8 mouse cellular contexts compared by ENCODE assay signal in genomic region chr7:27228865-27229264, GRCm38 (mm10). TPM values are rescaled to one million over a fixed set of nuclear protein-coding genes. Genes with fewer than 3 reads are reported as not detected.
DNase-seq lines count a peak whose midpoint lies in the region; ATAC-seq lines count a peak whose summit lies in the region.

No protein-coding gene starts in this region.

- H3K9me3 ChIP-seq in lung, embryonic 16.5 days (ENCODE audit: control insufficient read depth, low read length): no peaks in the 10 kb centered on the region
- no peaks in the 10 kb centered on the region for H3K9me3 ChIP-seq in limb, embryonic 15.5 days
- H3K9me3 ChIP-seq in stomach, embryonic 15.5 days: no peaks in the 10 kb centered on the region

- WGBS in lung, embryonic 16.5 days: 19% methylated on average over 6 of the region's 6 CpGs
- WGBS in limb, embryonic 15.5 days: 17% methylated on average over 6 of the region's 6 CpGs
- 13% methylated on average over 6 of the region's 6 CpGs for WGBS in stomach, embryonic 15.5 days

- H3K27ac ChIP-seq in lung, embryonic 16.5 days (ENCODE audit: low read length): peak overlapping the region; percentile 91
- H3K27ac ChIP-seq in limb, embryonic 15.5 days: peak overlapping the region; percentile 94
- peak overlapping the region; percentile 91 for H3K27ac ChIP-seq in stomach, embryonic 15.5 days

- DNase-seq in lung, postnatal 25 days (ENCODE audit: low spot score): no peak
- no peak for DNase-seq in retina, embryonic 14.5 days (ENCODE audit: low spot score)
- DNase-seq in gastrocnemius, postnatal 25 days: no peak
- no peak for DNase-seq in thymus, adult 18-20 months

- H3K9ac ChIP-seq in lung, embryonic 16.5 days (ENCODE audit: low read length): peak overlapping the region; percentile 83
- peak overlapping the region; percentile 63 for H3K9ac ChIP-seq in limb, embryonic 15.5 days
- peak overlapping the region; percentile 94; the same call in 1 of the 2 replicates for H3K9ac ChIP-seq in stomach, embryonic 15.5 days

- no peaks in the 10 kb centered on the region for H3K27me3 ChIP-seq in lung, embryonic 16.5 days (ENCODE audit: control insufficient read depth, insufficient read depth, low read depth, low read length)
- H3K27me3 ChIP-seq in limb, embryonic 15.5 days: no peaks in the 10 kb centered on the region
- H3K27me3 ChIP-seq in stomach, embryonic 15.5 days (replicated peaks): no peaks in the 10 kb centered on the region

- no peaks in the 10 kb centered on the region for H3K36me3 ChIP-seq in lung, embryonic 16.5 days (ENCODE audit: control insufficient read depth, insufficient read depth, low read length)
- H3K36me3 ChIP-seq in limb, embryonic 15.5 days: no peaks in the 10 kb centered on the region
- H3K36me3 ChIP-seq in stomach, embryonic 15.5 days: no peaks in the 10 kb centered on the region

- H3K4me1 ChIP-seq in lung, embryonic 16.5 days (replicated peaks; ENCODE audit: control insufficient read depth, insufficient read depth, low read length): peaks cover 44% of the 10 kb centered on the region
- H3K4me1 ChIP-seq in limb, embryonic 15.5 days: peaks cover 59% of the 10 kb centered on the region
- H3K4me1 ChIP-seq in stomach, embryonic 15.5 days: peaks cover 60% of the 10 kb centered on the region

- peak; percentile 0; the same call in 1 of the 2 replicates for ATAC-seq in lung, embryonic 16.5 days (ENCODE audit: low read depth)
- ATAC-seq in erythroid progenitor cell, adult 5-6 weeks (replicated peaks; ENCODE audit: low FRiP score, poor library complexity, severe bottlenecking): peak; percentile 2; the same call in 1 of the 2 replicates
- no peak for ATAC-seq in limb, embryonic 15.5 days (ENCODE audit: insufficient number of reproducible peaks, low FRiP score, low TSS enrichment, low read depth)
- no peak for ATAC-seq in stomach, embryonic 15.5 days (ENCODE audit: insufficient read depth, low FRiP score, low read depth)

- peak overlapping the region; percentile 85 for H3K4me2 ChIP-seq in lung, embryonic 16.5 days (ENCODE audit: low read depth, low read length)
- H3K4me2 ChIP-seq in limb, embryonic 15.5 days: peak overlapping the region; percentile 62
- H3K4me2 ChIP-seq in stomach, embryonic 15.5 days: peak overlapping the region; percentile 79

- H3K4me3 ChIP-seq in lung, embryonic 16.5 days (ENCODE audit: low read length): peak overlapping the region; percentile 84
- H3K4me3 ChIP-seq in limb, embryonic 15.5 days: peak overlapping the region; percentile 96
- peak overlapping the region; percentile 90 for H3K4me3 ChIP-seq in stomach, embryonic 15.5 days (replicated peaks)

RNA-seq across cellular contexts. Expression of gene Itpkc, which starts 0.4 kb away (rescaled TPM):
- polyA plus RNA-seq in lung, embryonic 16.5 days (2015; fragmentation: Nextera tagmentation; extraction: Ambion mirVana): 4.1 and 4.3 TPM in 2 replicates
- 1.8 and 4.2 TPM in 2 replicates for total RNA-seq in erythroid progenitor cell, adult 5-6 weeks (2015; ENCODE audit: low replicate concordance)
- 0.39 and 5.4 TPM in 2 replicates for total RNA-seq in erythroid progenitor cell, adult 5-6 weeks (2017; ENCODE audit: low replicate concordance)
- polyA plus RNA-seq in limb, embryonic 15.5 days (2015; fragmentation: Nextera tagmentation; extraction: Ambion mirVana): 11.6 and 12.1 TPM in 2 replicates
- polyA plus RNA-seq in stomach, embryonic 15.5 days (2015; fragmentation: Nextera tagmentation; extraction: Ambion mirVana): 8.8 and 9.4 TPM in 2 replicates
- total RNA-seq in gastrocnemius, postnatal 25 days (2021): 1 to 10 TPM; 2.3 to 3.6 TPM

RNA-seq across cellular contexts. Expression of gene Coq8b, which starts 4.0 kb away (rescaled TPM):
- polyA plus RNA-seq in lung, embryonic 16.5 days (2015; fragmentation: Nextera tagmentation; extraction: Ambion mirVana): 23.4 and 23.5 TPM in 2 replicates
- total RNA-seq in erythroid progenitor cell, adult 5-6 weeks (2015; ENCODE audit: low replicate concordance): 2.9 TPM in 1 of 2 replicates, not detected in the other
- total RNA-seq in erythroid progenitor cell, adult 5-6 weeks (2017; ENCODE audit: low replicate concordance): 7.7 TPM in 1 of 2 replicates, not detected in the other
- 21.0 and 22.3 TPM in 2 replicates for polyA plus RNA-seq in limb, embryonic 15.5 days (2015; fragmentation: Nextera tagmentation; extraction: Ambion mirVana)
- 21.2 and 26.2 TPM in 2 replicates for polyA plus RNA-seq in stomach, embryonic 15.5 days (2015; fragmentation: Nextera tagmentation; extraction: Ambion mirVana)
- total RNA-seq in gastrocnemius, postnatal 25 days (2021): 1 to 10 TPM; 3.0 to 4.9 TPM

RNA-seq across cellular contexts. Expression of gene Numbl, which starts 29.4 kb away (rescaled TPM):
- polyA plus RNA-seq in lung, embryonic 16.5 days (2015; fragmentation: Nextera tagmentation; extraction: Ambion mirVana): 14.8 and 14.9 TPM in 2 replicates
- total RNA-seq in erythroid progenitor cell, adult 5-6 weeks (2015; ENCODE audit: low replicate concordance): 0.72 TPM in 1 of 2 replicates, not detected in the other
- total RNA-seq in erythroid progenitor cell, adult 5-6 weeks (2017; ENCODE audit: low replicate concordance): under 0.01 and 2.0 TPM in 2 replicates
- polyA plus RNA-seq in limb, embryonic 15.5 days (2015; fragmentation: Nextera tagmentation; extraction: Ambion mirVana): 38.9 and 41.7 TPM in 2 replicates
- polyA plus RNA-seq in stomach, embryonic 15.5 days (2015; fragmentation: Nextera tagmentation; extraction: Ambion mirVana): 22.7 and 23.4 TPM in 2 replicates
- 1 to 10 TPM; 3.6 to 5.4 TPM for total RNA-seq in gastrocnemius, postnatal 25 days (2021)

RNA-seq across cellular contexts. Expression of gene Snrpa, which starts 32.8 kb away (rescaled TPM):
- polyA plus RNA-seq in lung, embryonic 16.5 days (2015; fragmentation: Nextera tagmentation; extraction: Ambion mirVana): 246 and 251 TPM in 2 replicates
- 41.1 and 41.9 TPM in 2 replicates for total RNA-seq in erythroid progenitor cell, adult 5-6 weeks (2015; ENCODE audit: low replicate concordance)
- total RNA-seq in erythroid progenitor cell, adult 5-6 weeks (2017; ENCODE audit: low replicate concordance): 7.8 and 14.8 TPM in 2 replicates
- 215 and 227 TPM in 2 replicates for polyA plus RNA-seq in limb, embryonic 15.5 days (2015; fragmentation: Nextera tagmentation; extraction: Ambion mirVana)
- 219 and 224 TPM in 2 replicates for polyA plus RNA-seq in stomach, embryonic 15.5 days (2015; fragmentation: Nextera tagmentation; extraction: Ambion mirVana)
- 10 to 100 TPM; 31.4 to 31.8 TPM for total RNA-seq in gastrocnemius, postnatal 25 days (2021)

RNA-seq across cellular contexts. Expression of gene BC024978, which starts 33.3 kb away (rescaled TPM):
- polyA plus RNA-seq in lung, embryonic 16.5 days (2015; fragmentation: Nextera tagmentation; extraction: Ambion mirVana): 3.1 and 3.5 TPM in 2 replicates
- total RNA-seq in erythroid progenitor cell, adult 5-6 weeks (2015; ENCODE audit: low replicate concordance): 0.84 and 9.4 TPM in 2 replicates
- total RNA-seq in erythroid progenitor cell, adult 5-6 weeks (2017; ENCODE audit: low replicate concordance): not detected in 2 replicates
- 3.4 and 3.7 TPM in 2 replicates for polyA plus RNA-seq in limb, embryonic 15.5 days (2015; fragmentation: Nextera tagmentation; extraction: Ambion mirVana)
- 3.1 and 3.9 TPM in 2 replicates for polyA plus RNA-seq in stomach, embryonic 15.5 days (2015; fragmentation: Nextera tagmentation; extraction: Ambion mirVana)
- 10 to 100 TPM; 12.1 to 13.0 TPM for total RNA-seq in gastrocnemius, postnatal 25 days (2021)

Comparison
In these comparisons a context has a peak if more than half of its experiments do, and no peak if none do; other contexts are left out.
1. ATAC-seq: peak in lung, embryonic 16.5 days (single experiment) and erythroid progenitor cell, adult 5-6 weeks (single experiment); none in limb, embryonic 15.5 days (single experiment) and stomach, embryonic 15.5 days (single experiment).
2. Peak in every context shown above with its lines, with median percentiles within 50 percentile points of each other: H3K27ac ChIP-seq, H3K4me2 ChIP-seq, H3K4me3 ChIP-seq and H3K9ac ChIP-seq.